Mouse (Mus musculus): ENCODE data around the gene Rps6kl1. TPM values are rescaled to one million over a fixed set of nuclear protein-coding genes. Genes with fewer than 3 reads are reported as not detected.

Rps6kl1 gene
- total RNA-seq, 2 experiments from 2014 or later: not detected

DNA sequence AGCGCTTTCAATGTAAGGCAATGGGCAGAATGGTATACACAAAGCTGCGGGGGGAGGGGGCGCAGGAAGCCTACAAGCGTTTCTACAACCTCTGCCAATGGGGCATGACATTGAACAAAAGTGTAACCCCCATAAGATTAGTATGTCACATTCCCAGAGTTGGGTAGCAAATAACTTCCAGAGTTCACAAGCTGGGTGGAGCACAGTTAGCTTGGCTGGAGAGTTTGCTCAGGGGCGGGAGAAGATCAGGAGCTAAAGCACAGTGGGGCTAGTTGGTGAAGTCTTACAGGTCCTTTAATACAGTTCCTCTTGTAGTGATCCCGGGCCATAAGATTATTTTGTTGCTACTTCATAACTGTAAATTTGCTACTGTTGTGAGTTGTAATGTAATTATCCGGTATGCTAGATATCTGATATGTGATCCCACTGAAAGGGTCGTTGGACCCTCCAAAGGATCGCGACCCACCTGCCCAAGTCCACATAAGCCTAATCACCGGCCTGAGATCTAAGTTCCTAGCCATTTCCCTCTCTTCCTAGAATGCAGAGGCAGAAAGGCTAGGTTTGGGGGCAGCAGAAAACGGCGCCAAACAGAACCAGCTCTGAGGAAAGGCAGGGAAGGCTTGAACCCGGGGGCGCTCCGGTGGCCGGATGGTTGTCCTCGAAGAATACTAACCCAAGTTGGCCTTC lies 40.9 kb downstream of the Rps6kl1 start:
- ATAC-seq (replicated peaks; ENCODE audit: poor library complexity, severe bottlenecking): no peak

DNA sequence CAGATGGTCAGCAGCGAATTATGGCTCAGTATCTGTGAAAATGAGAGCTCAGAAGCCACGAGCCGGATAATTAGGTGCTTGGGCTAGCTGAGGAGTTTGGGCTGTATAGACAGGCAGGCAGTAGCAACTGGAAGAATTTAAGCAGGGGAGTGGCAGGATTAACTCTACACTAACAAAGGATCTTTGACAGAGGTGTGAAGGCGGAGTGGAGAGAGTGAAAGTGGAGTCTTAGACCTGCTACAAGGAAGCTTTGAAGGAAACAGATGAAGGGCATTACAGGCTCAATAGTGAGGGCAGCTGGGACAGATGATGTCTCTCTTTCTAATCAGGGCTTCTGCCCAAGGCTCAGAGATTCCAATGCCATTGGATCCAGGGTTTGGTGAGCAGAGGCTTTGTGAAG lies 41.6 kb downstream of the Rps6kl1 start:
- ATAC-seq (replicated peaks; ENCODE audit: poor library complexity, severe bottlenecking): no peak

DNA sequence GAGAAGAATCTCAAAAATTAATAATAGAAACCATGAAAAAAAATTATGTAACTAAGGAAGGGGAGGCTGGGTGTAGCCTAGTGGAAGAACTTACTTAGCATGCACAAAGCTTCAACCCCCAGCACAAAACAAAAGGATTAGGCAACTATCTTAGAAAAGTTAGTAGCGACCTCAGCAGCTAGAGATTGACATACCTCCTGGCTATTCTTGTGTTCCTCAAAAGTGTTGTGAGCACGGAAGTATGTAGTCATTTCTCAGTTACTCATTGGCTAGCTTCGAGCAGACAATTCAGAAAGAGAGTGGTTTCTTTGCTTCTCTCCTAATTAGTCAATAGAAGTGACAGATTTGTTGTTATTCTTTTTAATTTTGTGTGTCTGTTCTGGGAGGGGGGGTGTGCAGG lies 42.4 kb downstream of the Rps6kl1 start:
- ATAC-seq (replicated peaks; ENCODE audit: poor library complexity, severe bottlenecking): peak; percentile 54

GRCm38 (mm10) chr12:85106292-85106691 lies 44.8 kb downstream of the Rps6kl1 start:
- peak; percentile 39 for ATAC-seq (replicated peaks; ENCODE audit: poor library complexity, severe bottlenecking)

- no peak for ATAC-seq (replicated peaks; ENCODE audit: poor library complexity, severe bottlenecking)
Observed at GRCm38 (mm10) chr12:85104789-85105188, 46.3 kb downstream of the Rps6kl1 start.

DNA sequence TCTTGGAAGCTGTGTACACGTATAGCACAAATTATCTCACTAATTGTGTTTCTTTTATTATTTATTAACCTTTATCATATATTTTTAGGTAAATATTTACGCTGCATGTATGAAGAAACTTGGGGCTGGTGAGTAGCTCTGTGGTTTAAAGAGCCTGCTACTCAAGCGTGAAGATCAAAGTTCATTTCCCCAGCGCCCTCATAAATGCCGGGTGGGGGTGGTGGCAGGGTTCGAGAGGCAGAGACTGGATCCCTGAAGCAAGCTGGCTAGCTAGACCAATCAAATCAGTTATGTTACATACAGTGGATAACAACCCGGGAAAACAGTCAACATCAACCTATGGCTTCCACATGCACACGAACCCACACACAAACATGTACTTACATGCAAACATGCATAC lies 48.0 kb downstream of the Rps6kl1 start:
- no peak for ATAC-seq (replicated peaks; ENCODE audit: poor library complexity, severe bottlenecking)

DNA sequence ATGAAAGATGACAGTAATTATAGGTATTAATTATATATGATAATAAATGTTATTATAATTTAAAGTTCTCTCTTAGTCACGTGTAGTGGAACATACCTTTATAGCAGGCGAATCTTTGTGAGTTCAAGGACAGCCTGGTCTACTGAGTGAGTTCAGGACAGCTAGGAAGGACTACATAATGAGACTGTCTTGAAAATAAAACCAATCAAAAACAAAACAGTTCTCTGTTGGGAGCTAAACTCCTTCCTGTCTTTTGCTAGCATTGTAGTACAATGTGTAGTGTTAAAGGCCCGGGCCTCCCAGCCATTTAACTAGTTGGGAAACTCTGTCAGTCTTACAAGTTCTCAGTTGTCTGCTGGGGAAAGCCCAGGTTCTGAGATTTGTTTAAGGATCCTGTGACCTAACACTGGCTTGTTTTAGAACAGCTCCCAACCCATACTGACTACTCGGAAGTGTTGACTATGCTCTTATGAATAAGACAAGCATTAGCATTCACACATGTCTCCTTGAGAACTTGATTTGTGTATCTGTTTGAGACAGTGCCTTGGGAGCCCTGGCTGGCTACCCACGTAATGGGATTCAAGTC lies 49.5 kb downstream of the Rps6kl1 start:
- no peak for ATAC-seq (replicated peaks; ENCODE audit: poor library complexity, severe bottlenecking)

DNA sequence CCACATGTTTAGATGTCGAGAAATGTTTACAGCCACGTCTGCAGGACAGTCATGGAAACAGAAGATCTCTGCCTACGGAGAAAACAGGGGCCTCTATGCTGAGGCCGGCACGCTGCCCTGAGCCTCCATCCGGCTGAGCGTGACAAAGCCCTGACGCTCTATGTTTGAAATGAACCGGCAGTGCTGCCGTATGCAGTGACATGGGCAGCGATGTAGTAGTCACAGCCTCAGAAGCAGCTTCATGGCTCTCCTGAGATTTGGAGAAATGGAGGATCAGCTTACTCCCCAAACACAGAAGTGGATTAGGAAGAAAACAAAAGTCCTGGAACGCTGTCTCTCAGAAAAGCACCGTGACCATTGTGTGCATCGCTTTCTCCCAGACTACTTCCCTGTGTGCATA lies 50.1 kb downstream of the Rps6kl1 start:
- no peak for ATAC-seq (replicated peaks; ENCODE audit: poor library complexity, severe bottlenecking)

- ATAC-seq (replicated peaks; ENCODE audit: poor library complexity, severe bottlenecking): no peak
Observed at GRCm38 (mm10) chr12:85095859-85096258, 55.2 kb downstream of the Rps6kl1 start.

DNA sequence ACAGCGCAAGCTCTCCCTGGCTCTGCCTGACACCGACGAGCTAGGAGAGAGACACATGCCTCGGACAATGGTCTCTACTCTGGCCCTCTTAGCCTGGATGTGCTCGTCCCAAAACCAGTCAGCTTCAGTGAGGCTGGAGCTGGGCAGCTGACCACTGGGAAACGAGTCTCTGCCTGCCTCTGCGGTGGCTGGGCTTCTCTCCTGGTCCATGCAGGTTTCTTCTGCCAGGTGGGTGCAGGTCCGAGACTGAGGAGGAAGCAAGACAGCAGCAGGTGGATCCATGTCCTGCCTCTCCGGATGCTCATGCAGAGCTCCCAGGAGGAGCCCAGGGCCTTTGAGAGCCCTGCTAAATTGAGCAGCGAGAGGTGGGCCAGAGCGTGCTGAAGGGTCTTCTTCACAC lies 55.9 kb downstream of the Rps6kl1 start:
- ATAC-seq (replicated peaks; ENCODE audit: poor library complexity, severe bottlenecking): no peak

- no peak for ATAC-seq (replicated peaks; ENCODE audit: poor library complexity, severe bottlenecking)
Observed at GRCm38 (mm10) chr12:85094706-85095105, 56.4 kb downstream of the Rps6kl1 start.

DNA sequence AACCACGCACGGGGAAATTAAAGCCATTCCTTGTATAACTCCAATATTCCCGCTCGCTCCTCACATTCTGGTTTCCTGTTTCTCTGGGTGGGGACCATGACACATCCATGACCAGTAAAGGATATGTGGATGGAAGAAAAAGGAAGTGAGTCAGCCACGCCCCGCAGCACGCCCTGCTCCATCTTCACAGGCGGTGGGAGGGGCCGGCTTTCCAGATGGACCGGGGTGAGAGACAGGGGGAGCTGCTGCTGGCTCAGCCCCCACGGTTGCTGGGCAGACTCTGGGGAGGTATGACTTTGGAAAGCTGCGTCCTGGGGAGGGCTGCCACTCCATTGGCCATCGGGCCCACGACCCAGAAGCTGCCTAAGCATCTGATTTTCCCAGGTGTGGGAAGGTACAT lies 57.1 kb downstream of the Rps6kl1 start:
- peak; percentile 87 for ATAC-seq (replicated peaks; ENCODE audit: poor library complexity, severe bottlenecking)

GRCm38 (mm10) chr12:85092214-85092613 lies 58.9 kb downstream of the Rps6kl1 start:
- peak; percentile 37; the same call in 1 of the 2 replicates for ATAC-seq (replicated peaks; ENCODE audit: poor library complexity, severe bottlenecking)

GRCm38 (mm10) chr12:85091190-85091589 lies 59.9 kb downstream of the Rps6kl1 start:
- ATAC-seq (replicated peaks; ENCODE audit: poor library complexity, severe bottlenecking): no peak

GRCm38 (mm10) chr12:85087845-85088244 lies 63.2 kb downstream of the Rps6kl1 start:
- no peak for ATAC-seq (replicated peaks; ENCODE audit: poor library complexity, severe bottlenecking)

Other genes starting within 250 kb of the Rps6kl1 start
- 131 and 137 TPM in 2 replicates for gene Fcf1, start 180.4 kb downstream of the Rps6kl1 start, total RNA-seq (2014; fragmentation: Nextera tagmentation)
- gene Fcf1, start 180.4 kb downstream of the Rps6kl1 start, total RNA-seq (2017): 120 and 140 TPM in 2 replicates
- gene Arel1, start 180.4 kb downstream of the Rps6kl1 start, total RNA-seq (2014; fragmentation: Nextera tagmentation): 31.0 and 38.8 TPM in 2 replicates
- gene Arel1, start 180.4 kb downstream of the Rps6kl1 start, total RNA-seq (2017): 37.8 and 45.9 TPM in 2 replicates
- gene Ylpm1, start 154.9 kb downstream of the Rps6kl1 start, total RNA-seq (2014; fragmentation: Nextera tagmentation): 88.8 and 96.9 TPM in 2 replicates
- 50.0 and 50.5 TPM in 2 replicates for gene Ylpm1, start 154.9 kb downstream of the Rps6kl1 start, total RNA-seq (2017)
- gene Prox2, start 40.5 kb downstream of the Rps6kl1 start, total RNA-seq (2014; fragmentation: Nextera tagmentation): 0.90 and 2.9 TPM in 2 replicates
- gene Prox2, start 40.5 kb downstream of the Rps6kl1 start, total RNA-seq (2017): 1.1 and 1.5 TPM in 2 replicates
- gene Dlst, start 40.4 kb downstream of the Rps6kl1 start, total RNA-seq (2014; fragmentation: Nextera tagmentation): 106 and 140 TPM in 2 replicates
- 167 and 195 TPM in 2 replicates for gene Dlst, start 40.4 kb downstream of the Rps6kl1 start, total RNA-seq (2017)
- not detected in 2 replicates for gene Pgf, start 26.5 kb upstream of the Rps6kl1 start, total RNA-seq (2014; fragmentation: Nextera tagmentation)
- not detected in 2 replicates for gene Pgf, start 26.5 kb upstream of the Rps6kl1 start, total RNA-seq (2017)
- 51.8 and 89.9 TPM in 2 replicates for gene Eif2b2, start 68.2 kb upstream of the Rps6kl1 start, total RNA-seq (2014; fragmentation: Nextera tagmentation)
- gene Eif2b2, start 68.2 kb upstream of the Rps6kl1 start, total RNA-seq (2017): 44.0 and 61.7 TPM in 2 replicates
- gene Mlh3, start 119.3 kb upstream of the Rps6kl1 start, total RNA-seq (2014; fragmentation: Nextera tagmentation): 9.8 and 11.1 TPM in 2 replicates
- 7.7 and 7.9 TPM in 2 replicates for gene Mlh3, start 119.3 kb upstream of the Rps6kl1 start, total RNA-seq (2017)
- gene Acyp1, start 137.2 kb upstream of the Rps6kl1 start, total RNA-seq (2014; fragmentation: Nextera tagmentation): 39.7 and 58.9 TPM in 2 replicates
- 34.6 and 69.2 TPM in 2 replicates for gene Acyp1, start 137.2 kb upstream of the Rps6kl1 start, total RNA-seq (2017)
- gene Zc2hc1c, start 137.3 kb upstream of the Rps6kl1 start, total RNA-seq (2014; fragmentation: Nextera tagmentation): not detected in 2 replicates
- not detected in 2 replicates for gene Zc2hc1c, start 137.3 kb upstream of the Rps6kl1 start, total RNA-seq (2017)
- 33.1 and 44.6 TPM in 2 replicates for gene Nek9, start 188.1 kb upstream of the Rps6kl1 start, total RNA-seq (2014; fragmentation: Nextera tagmentation)
- 24.1 and 26.6 TPM in 2 replicates for gene Nek9, start 188.1 kb upstream of the Rps6kl1 start, total RNA-seq (2017)
- 278 and 296 TPM in 2 replicates for gene Tmed10, start 223.6 kb upstream of the Rps6kl1 start, total RNA-seq (2014; fragmentation: Nextera tagmentation)
- gene Tmed10, start 223.6 kb upstream of the Rps6kl1 start, total RNA-seq (2017): 176 and 201 TPM in 2 replicates